Mouse (Mus musculus) liver, postnatal 0 days (tissue): Measurements from ENCODE around the gene Tmem131l. TPM values are rescaled to one million over a fixed set of nuclear protein-coding genes. Genes with fewer than 3 reads are reported as not detected.

Experiments
- ATAC-seq: fragments of 200-750 bp; cut with Nextera tagmentation; 2 replicates; pipeline ENCODE4 v1.8.0; 2017; ENCODE audit warnings: mild to moderate bottlenecking, moderate library complexity
- DNase-seq: peaks from one replicate; pipeline ENCODE4 v3.0.0-alpha.2; 2016
- H3K27ac ChIP-seq: fragments of 300-500 bp; sonication (generic); 2 replicates; pipeline ENCODE4 v1.5.1; 2014; ENCODE audit warnings: antibody characterized with exemption, moderate library complexity, mild to moderate bottlenecking, low read depth
- H3K27me3 ChIP-seq: fragments of 300-500 bp; sonication (generic); 2 replicates; pipeline ENCODE4 v1.6.1; 2014; ENCODE audit warnings: low read length, control low read depth, mixed read lengths; ENCODE audit not compliant: insufficient read depth
- H3K36me3 ChIP-seq: fragments of 300-500 bp; sonication (generic); replicated peaks from 2 replicates; pipeline ENCODE4 v1.6.1; 2014; ENCODE audit warnings: mild to moderate bottlenecking, control low read depth, low read length, moderate library complexity, mixed read lengths; ENCODE audit not compliant: insufficient read depth
- H3K4me1 ChIP-seq: fragments of 300-500 bp; sonication (generic); 2 replicates; pipeline ENCODE4 v1.6.1; 2014; ENCODE audit warnings: antibody characterized with exemption, mild to moderate bottlenecking, control low read depth; ENCODE audit not compliant: insufficient read depth
- H3K4me2 ChIP-seq: fragments of 300-500 bp; sonication (generic); 2 replicates; pipeline ENCODE4 v1.6.1; 2014; ENCODE audit warnings: low read depth, mild to moderate bottlenecking, low read length, moderate library complexity, mixed read lengths
- H3K4me3 ChIP-seq: fragments of 300-500 bp; sonication (generic); 2 replicates; pipeline ENCODE4 v1.5.1; 2014; ENCODE audit warnings: low read depth, low read length
- H3K9ac ChIP-seq: fragments of 300-500 bp; sonication (generic); replicated peaks from 2 replicates; pipeline ENCODE4 v1.6.1; 2014; ENCODE audit warnings: mild to moderate bottlenecking, moderate library complexity
- H3K9me3 ChIP-seq: fragments of 300-500 bp; sonication (generic); 2 replicates; pipeline ENCODE4 v1.6.1; 2016; ENCODE audit warnings: mild to moderate bottlenecking, control low read depth, low read length, mixed read lengths
- CTCF ChIP-seq: sonication (generic); IDR thresholded peaks from 2 replicates; pipeline ENCODE4 v1.5.1; 2016; ENCODE audit warnings: antibody characterized with exemption, low read depth
- EP300 ChIP-seq: IDR thresholded peaks from 2 replicates; pipeline ENCODE4 v1.6.1; 2016; ENCODE audit warnings: antibody characterized with exemption, low read depth, mild to moderate bottlenecking
- WGBS: fragments of 180-500 bp; shearing (Covaris S2); extraction: QIAGEN DNeasy Blood & Tissue Kit; methylation state at CpG from one replicate; pipeline ENCODE4 v1.1.7; 2014; ENCODE audit not compliant: insufficient replicate concordance; 5-methylcytosine and 5-hydroxymethylcytosine counted together
- polyA plus RNA-seq: library from polyadenylated mRNA; unstranded; fragments of >200 nt; fragmentation: Nextera tagmentation; extraction: Ambion mirVana; gene quantifications from 2 replicates; pipeline ENCODE4 v1.2.1, GENCODE M21; 2015

Gene Tmem131l
- polyA plus RNA-seq, 1 experiment from 2014 or later, result 19.1 TPM

- Histone ChIP-seq H3K4me3 (no peak overlapping the region), H3K36me3 (no peaks in the 10 kb centered on the region), H3K9me3 (no peaks in the 10 kb centered on the region), H3K4me2 (no peak overlapping the region), H3K27me3 (no peaks in the 10 kb centered on the region), H3K9ac (no peak overlapping the region), H3K4me1 (0 out of 2 replicates have a peak, but pooled peaks cover 5% of the 10 kb centered on the region), H3K27ac (peak overlapping the region; percentile 66)
- WGBS, result 43% methylated on average over 13 of the region's 13 CpGs
- TF ChIP-seq CTCF (no peak), EP300 (no peak)
- DNase-seq (peak; percentile 26), ATAC-seq (no peak)
These were observed 29.1 kb upstream of the Tmem131l start for GRCm38 (mm10) chr3:84068831-84069709.

DNA sequence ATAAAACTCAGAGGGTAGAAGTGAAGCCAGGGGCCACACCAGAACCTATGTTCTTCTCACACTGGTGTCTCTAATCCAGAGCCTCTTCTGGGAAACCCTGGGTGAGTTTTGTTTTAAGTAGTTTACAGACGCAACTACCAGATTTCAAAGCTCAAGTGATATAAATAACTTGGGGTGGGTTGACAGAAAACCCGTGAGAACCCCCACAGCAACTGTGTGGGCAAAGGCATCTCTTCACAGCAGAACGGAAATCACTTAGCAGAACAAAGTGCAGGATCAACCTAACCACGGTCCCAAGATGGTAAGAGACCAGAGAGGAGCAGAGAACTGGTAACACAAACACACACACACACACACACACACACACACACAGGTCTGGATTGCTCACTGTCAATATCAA lies 25.9 kb upstream of the Tmem131l start:
- TF ChIP-seq CTCF (no peak), EP300 (no peak)
- ATAC-seq (no peak), DNase-seq (no peak)
- Histone ChIP-seq H3K9me3 (no peaks in the 10 kb centered on the region), H3K9ac (no peak overlapping the region), H3K27me3 (no peaks in the 10 kb centered on the region), H3K4me2 (no peak overlapping the region), H3K36me3 (no peaks in the 10 kb centered on the region), H3K27ac (no peak overlapping the region), H3K4me1 (peaks cover 15% of the 10 kb centered on the region), H3K4me3 (no peak overlapping the region)
- 58% methylated on average over 4 of the region's 4 CpGs for WGBS

- 63% methylated on average over 2 of the region's 2 CpGs for WGBS
These were observed 23.5 kb upstream of the Tmem131l start for GRCm38 (mm10) chr3:84063369-84063914.

GRCm38 (mm10) chr3:84061523-84062453 lies 21.8 kb upstream of the Tmem131l start:
- DNase-seq, result no peak
- peak; percentile 76 for ATAC-seq
- no peak overlapping the region for H3K4me2 ChIP-seq
- no peak overlapping the region for H3K4me3 ChIP-seq
- no peaks in the 10 kb centered on the region; the same call in 1 of the 2 replicates for H3K9me3 ChIP-seq
- no peaks in the 10 kb centered on the region for H3K27me3 ChIP-seq
- H3K4me1 ChIP-seq, result peaks cover 23% of the 10 kb centered on the region
- H3K36me3 ChIP-seq, result no peaks in the 10 kb centered on the region
- H3K9ac ChIP-seq, result no peak overlapping the region
- TF ChIP-seq EP300 (no peak), CTCF (no peak)
- peak overlapping the region; percentile 9; the same call in 1 of the 2 replicates for H3K27ac ChIP-seq
- WGBS, result 45% methylated on average over 13 of the region's 13 CpGs

More at GRCm38 (mm10) chr3:84063369-84063914, 23.5 kb upstream of the Tmem131l start:
- peak; percentile 30; the same call in 1 of the 2 replicates for ATAC-seq
- Histone ChIP-seq H3K4me1 (peaks cover 23% of the 10 kb centered on the region), H3K9me3 (no peaks in the 10 kb centered on the region; the same call in 1 of the 2 replicates), H3K27ac (no peak overlapping the region), H3K36me3 (no peaks in the 10 kb centered on the region), H3K4me3 (no peak overlapping the region), H3K4me2 (no peak overlapping the region), H3K9ac (no peak overlapping the region), H3K27me3 (no peaks in the 10 kb centered on the region)
- DNase-seq, result no peak
- no peak for TF ChIP-seq EP300
- TF ChIP-seq CTCF, result no peak

GRCm38 (mm10) chr3:84060946-84061345 lies 21.0 kb upstream of the Tmem131l start:
- no peak for TF ChIP-seq EP300
- no peak for ATAC-seq

More at GRCm38 (mm10) chr3:84060946-84061345, 21.0 kb upstream of the Tmem131l start:
- Histone ChIP-seq H3K9ac (no peak overlapping the region), H3K27ac (peak overlapping the region; percentile 7; the same call in 1 of the 2 replicates), H3K9me3 (no peaks in the 10 kb centered on the region; the same call in 1 of the 2 replicates), H3K4me1 (peaks cover 23% of the 10 kb centered on the region), H3K36me3 (no peaks in the 10 kb centered on the region), H3K4me3 (no peak overlapping the region), H3K27me3 (no peaks in the 10 kb centered on the region), H3K4me2 (no peak overlapping the region)
- WGBS, result 67% methylated on average over 5 of the region's 5 CpGs
- no peak for DNase-seq
